Mouse (Mus musculus) intestine, embryonic 15.5 days (tissue): ENCODE results near the gene Adamts20. TPM values are rescaled to one million over a fixed set of nuclear protein-coding genes. Genes with fewer than 3 reads are reported as not detected.
A peak's percentile ranks its signal among the peaks of the same experiment; 100 is the strongest.
"Not testable (repeated sequence)": the region's sequence is repeated elsewhere in the genome, so short reads cannot be mapped to it uniquely, and the experiment has no call there.

Experiments
- ATAC-seq: fragments of 200-750 bp; cut with Nextera tagmentation; 2 replicates; pipeline ENCODE4 v1.8.0; 2017; ENCODE audit warnings: moderate TSS enrichment, moderate library complexity
- H3K27ac ChIP-seq: fragments of 300-500 bp; sonication (generic); 2 replicates; pipeline ENCODE4 v1.5.1; 2015; ENCODE audit warnings: mild to moderate bottlenecking, inconsistent platforms
- H3K27me3 ChIP-seq: fragments of 300-500 bp; sonication (generic); replicated peaks from 2 replicates; pipeline ENCODE4 v1.6.1; 2015; ENCODE audit warnings: inconsistent platforms
- H3K36me3 ChIP-seq: fragments of 300-500 bp; sonication (generic); 2 replicates; pipeline ENCODE4 v1.6.1; 2015; ENCODE audit warnings: inconsistent platforms
- H3K4me1 ChIP-seq: fragments of 300-500 bp; sonication (generic); replicated peaks from 2 replicates; pipeline ENCODE4 v1.6.1; 2015; ENCODE audit warnings: inconsistent platforms
- H3K4me2 ChIP-seq: fragments of 300-500 bp; sonication (generic); replicated peaks from 2 replicates; pipeline ENCODE4 v1.6.1; 2015; ENCODE audit warnings: mild to moderate bottlenecking, inconsistent platforms
- H3K4me3 ChIP-seq: fragments of 300-500 bp; sonication (generic); replicated peaks from 2 replicates; pipeline ENCODE4 v1.5.1; 2015; ENCODE audit warnings: inconsistent platforms
- H3K9ac ChIP-seq: fragments of 300-500 bp; sonication (generic); 2 replicates; pipeline ENCODE4 v1.6.1; 2015; ENCODE audit warnings: inconsistent platforms
- H3K9me3 ChIP-seq: fragments of 300-500 bp; sonication (generic); 2 replicates; pipeline ENCODE4 v1.6.1; 2016; ENCODE audit warnings: inconsistent platforms
- WGBS: fragments of 180-500 bp; shearing (Covaris S2); methylation state at CpG from one replicate; pipeline ENCODE4 v1.1.7; 2015; 5-methylcytosine and 5-hydroxymethylcytosine counted together
- polyA plus RNA-seq: library from polyadenylated mRNA; unstranded; fragments of >200 nt; fragmentation: Nextera tagmentation; extraction: Ambion mirVana; gene quantifications from 2 replicates; pipeline ENCODE4 v1.2.1, GENCODE M21; 2015

Adamts20 gene
- polyA plus RNA-seq, 1 experiment from 2014 or later = 2.2 TPM

DNA sequence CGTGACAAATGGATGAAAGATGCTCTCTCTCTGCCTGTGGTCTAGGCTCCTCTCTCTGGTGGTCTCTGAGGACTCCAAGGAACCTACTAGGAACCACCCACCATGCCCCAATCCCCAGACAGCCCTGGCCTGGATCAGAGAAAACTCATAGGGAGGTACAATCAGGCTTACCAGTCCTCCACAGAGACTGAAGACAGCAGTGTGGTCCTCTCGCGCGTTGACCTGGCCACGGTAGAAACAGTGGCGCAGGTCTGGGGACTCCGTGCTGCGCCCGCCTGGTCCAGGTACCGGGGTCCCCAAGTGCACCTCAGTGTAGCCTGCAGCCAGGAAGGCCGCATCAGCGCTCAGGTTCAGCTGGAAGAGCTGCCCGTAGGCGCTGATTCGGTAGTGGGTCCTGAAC is 62.2 kb downstream of the Adamts20 start:
- Histone ChIP-seq H3K4me1 (peaks cover 11% of the 10 kb centered on the region; the same call in 1 of the 2 replicates), H3K36me3 (no peaks in the 10 kb centered on the region), H3K27me3 (peaks cover 12% of the 10 kb centered on the region), H3K4me2 (peak overlapping the region; percentile 94), H3K27ac (no peak overlapping the region), H3K9me3 (no peaks in the 10 kb centered on the region), H3K4me3 (peak overlapping the region; percentile 59), H3K9ac (peak overlapping the region; percentile 58)
- 9% methylated on average over 15 of the region's 15 CpGs for WGBS
- ATAC-seq = peak; percentile 32; the same call in 1 of the 2 replicates

DNA sequence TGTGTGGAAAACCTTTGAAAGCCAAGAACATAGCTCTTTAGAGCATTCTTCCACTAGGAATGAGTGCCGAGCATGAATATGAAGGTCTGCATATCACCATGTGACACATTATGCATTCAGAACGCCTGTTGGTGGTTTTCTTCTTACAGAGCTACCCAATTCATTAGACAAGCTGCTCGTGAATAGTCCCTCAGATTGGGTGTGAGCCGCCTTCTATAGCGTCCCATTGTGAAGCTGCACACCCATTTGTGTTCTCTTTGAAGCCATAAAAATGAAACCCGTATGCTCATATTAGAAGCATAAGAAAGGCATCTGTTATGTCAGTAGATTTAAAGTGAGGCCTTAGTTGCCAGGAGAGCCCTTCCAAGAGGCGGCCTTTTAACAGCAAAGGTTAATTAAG is 72.5 kb downstream of the Adamts20 start:
- no peak overlapping the region for H3K9ac ChIP-seq
- 89% methylated on average over 7 of the region's 7 CpGs for whole genome bisulfite sequencing
- no peaks in the 10 kb centered on the region for H3K36me3 ChIP-seq
- H3K4me1 ChIP-seq = no peaks in the 10 kb centered on the region
- no peaks in the 10 kb centered on the region for H3K9me3 ChIP-seq
- no peak overlapping the region for H3K4me3 ChIP-seq
- no peak overlapping the region for H3K4me2 ChIP-seq
- no peak for ATAC-seq
- H3K27me3 ChIP-seq = no peaks in the 10 kb centered on the region
- no peak overlapping the region for H3K27ac ChIP-seq

DNA sequence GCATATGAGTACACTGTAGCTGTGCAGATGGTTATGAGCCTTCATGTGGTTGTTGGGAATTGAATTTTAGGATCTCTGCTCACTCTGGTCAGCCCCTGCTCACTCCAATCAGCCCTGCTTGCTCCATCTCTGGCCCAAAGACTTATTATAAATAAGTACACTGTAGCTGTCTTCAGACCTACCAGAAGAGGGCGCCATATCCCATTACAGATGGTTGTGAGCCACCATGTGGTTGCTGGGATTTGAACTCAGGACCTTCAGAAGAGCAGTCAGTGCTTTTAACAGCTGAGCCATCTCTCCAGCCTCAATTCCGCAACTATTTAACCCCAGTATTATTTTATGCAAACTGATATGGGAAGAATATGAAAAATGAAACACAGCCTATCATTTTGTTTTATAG is 75.1 kb downstream of the Adamts20 start:
- H3K27me3 ChIP-seq, H3K27ac ChIP-seq, H3K9me3 ChIP-seq, H3K4me2 ChIP-seq, H3K36me3 ChIP-seq, H3K9ac ChIP-seq, H3K4me3 ChIP-seq, H3K4me1 ChIP-seq, ATAC-seq: not testable (repeated sequence)
- WGBS = 73% methylated on average over 2 of the region's 2 CpGs

DNA sequence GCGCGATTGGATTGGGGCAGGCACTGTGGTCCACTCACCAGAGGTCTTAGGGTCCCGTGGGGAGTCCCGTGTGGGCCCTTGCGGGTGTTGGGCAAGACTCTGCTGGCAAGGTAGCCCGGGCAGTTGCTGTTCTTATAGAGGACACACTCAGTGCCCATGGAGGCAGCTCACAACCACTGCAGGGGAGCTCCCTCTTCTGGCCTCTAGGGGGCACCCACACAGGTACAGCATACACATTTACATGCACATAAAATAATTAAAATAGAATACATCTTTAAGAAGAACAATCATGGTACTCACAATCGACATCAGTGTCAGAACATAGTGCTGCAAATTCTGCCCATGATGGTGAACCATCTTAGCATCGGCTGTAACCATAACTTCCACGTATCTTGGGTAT is 85.8 kb downstream of the Adamts20 start:
- H3K27ac ChIP-seq = no peak overlapping the region
- H3K9ac ChIP-seq = no peak overlapping the region
- H3K4me3 ChIP-seq = no peak overlapping the region
- no peaks in the 10 kb centered on the region for H3K27me3 ChIP-seq
- no peaks in the 10 kb centered on the region for H3K4me1 ChIP-seq
- H3K4me2 ChIP-seq = no peak overlapping the region
- H3K9me3 ChIP-seq = no peaks in the 10 kb centered on the region
- H3K36me3 ChIP-seq = no peaks in the 10 kb centered on the region
- no peak for ATAC-seq
- 98% methylated on average over 7 of the region's 9 CpGs for WGBS

DNA sequence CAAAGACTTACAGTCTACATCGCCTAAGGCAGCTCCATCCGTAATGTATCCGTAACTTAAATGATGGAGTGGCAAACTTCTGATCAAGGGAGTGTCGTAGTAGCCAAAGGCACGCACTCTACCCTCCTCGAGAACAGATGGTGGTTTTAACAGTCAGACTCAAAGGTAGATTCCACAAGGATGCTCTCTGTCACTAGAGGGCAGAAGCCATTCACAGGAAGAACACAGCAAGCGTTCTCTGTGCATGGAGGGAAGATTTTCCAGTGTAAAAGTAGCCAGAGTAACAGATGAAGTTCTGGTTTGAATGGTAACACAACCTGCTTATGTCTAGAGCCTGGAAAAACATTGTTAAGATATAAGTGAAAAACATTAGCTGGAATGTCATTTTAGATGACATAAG is 92.7 kb downstream of the Adamts20 start:
- H3K4me3 ChIP-seq = no peak overlapping the region
- WGBS = 74% methylated on average over 7 of the region's 7 CpGs
- no peak for ATAC-seq
- no peaks in the 10 kb centered on the region for H3K9me3 ChIP-seq
- no peaks in the 10 kb centered on the region for H3K4me1 ChIP-seq
- no peak overlapping the region for H3K4me2 ChIP-seq
- no peak overlapping the region for H3K27ac ChIP-seq
- H3K9ac ChIP-seq = no peak overlapping the region
- no peaks in the 10 kb centered on the region for H3K27me3 ChIP-seq
- no peaks in the 10 kb centered on the region for H3K36me3 ChIP-seq

DNA sequence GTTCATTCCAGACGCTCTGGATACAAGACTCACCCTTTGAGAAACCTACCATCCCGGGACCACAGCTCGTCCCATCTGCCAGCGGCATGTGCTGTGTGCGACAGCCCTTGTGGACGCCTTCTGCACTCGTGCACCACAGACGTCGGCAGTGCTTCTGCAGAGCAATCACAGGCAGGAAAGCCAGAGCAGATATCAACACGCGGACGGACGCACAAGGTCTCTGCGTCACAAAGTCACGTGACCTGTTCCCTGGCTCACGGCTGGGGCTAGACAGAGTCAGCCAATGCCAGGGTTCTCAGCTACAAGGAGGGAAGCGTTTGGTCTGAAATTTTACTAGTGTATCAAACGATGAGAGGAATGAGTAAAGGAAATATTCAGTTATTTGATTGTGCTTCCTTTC is 116.2 kb downstream of the Adamts20 start:
- no peaks in the 10 kb centered on the region; the same call in 1 of the 2 replicates for H3K9me3 ChIP-seq
- H3K4me3 ChIP-seq = no peak overlapping the region
- no peak for ATAC-seq
- no peaks in the 10 kb centered on the region for H3K36me3 ChIP-seq
- 91% methylated on average over 18 of the region's 18 CpGs for WGBS
- H3K9ac ChIP-seq = no peak overlapping the region
- H3K4me2 ChIP-seq = no peak overlapping the region
- H3K27ac ChIP-seq = no peak overlapping the region
- no peaks in the 10 kb centered on the region for H3K4me1 ChIP-seq
- H3K27me3 ChIP-seq = no peaks in the 10 kb centered on the region

DNA sequence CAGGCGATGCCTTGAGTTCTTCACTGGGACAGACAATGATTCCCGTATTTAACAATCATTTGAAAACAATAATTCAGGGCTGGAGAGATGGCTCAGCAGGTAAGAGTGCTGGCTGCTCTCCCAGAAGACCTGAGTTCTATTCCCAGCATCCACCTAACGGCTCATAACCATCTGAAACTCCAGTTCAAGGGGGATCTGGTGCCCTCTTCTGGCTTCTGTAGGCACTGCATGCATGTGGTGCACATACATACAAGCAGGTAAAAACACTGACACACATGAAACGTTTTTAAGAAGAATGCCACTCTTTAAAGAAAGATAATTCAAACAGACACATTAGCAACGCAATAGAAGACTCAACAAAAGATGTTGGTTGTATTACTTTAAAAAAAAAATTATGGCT is 120.9 kb downstream of the Adamts20 start:
- Histone ChIP-seq H3K27ac (no peak overlapping the region), H3K4me1 (no peaks in the 10 kb centered on the region), H3K9me3 (no peaks in the 10 kb centered on the region; the same call in 1 of the 2 replicates), H3K4me3 (no peak overlapping the region), H3K36me3 (no peaks in the 10 kb centered on the region), H3K9ac (no peak overlapping the region), H3K27me3 (no peaks in the 10 kb centered on the region), H3K4me2 (no peak overlapping the region)
- WGBS = 87% methylated on average over 5 of the region's 5 CpGs
- ATAC-seq = no peak

DNA sequence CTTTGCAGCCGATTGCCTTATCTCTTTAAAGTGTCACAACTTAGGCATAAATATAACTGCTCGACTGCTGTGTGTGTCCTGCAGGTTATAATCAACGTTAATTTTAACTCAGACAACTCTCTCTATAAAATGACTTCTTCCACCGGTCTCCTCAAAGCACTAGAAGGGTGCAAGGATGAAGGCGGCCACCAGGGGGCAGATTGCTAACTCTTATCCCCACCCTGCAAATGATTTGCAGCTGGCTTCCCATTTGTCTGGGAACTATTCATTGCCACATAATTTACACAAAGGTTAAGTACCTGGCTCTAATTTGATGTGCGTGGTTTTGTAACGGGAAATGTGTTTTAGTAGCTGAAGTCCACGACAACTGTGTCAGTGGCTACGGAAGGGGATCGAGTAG is 122.9 kb downstream of the Adamts20 start:
- no peaks in the 10 kb centered on the region; the same call in 1 of the 2 replicates for H3K9me3 ChIP-seq
- no peaks in the 10 kb centered on the region for H3K27me3 ChIP-seq
- ATAC-seq = no peak
- no peaks in the 10 kb centered on the region for H3K36me3 ChIP-seq
- no peak overlapping the region for H3K4me2 ChIP-seq
- H3K4me3 ChIP-seq = no peak overlapping the region
- WGBS = 57% methylated on average over 10 of the region's 10 CpGs
- no peak overlapping the region for H3K27ac ChIP-seq
- no peaks in the 10 kb centered on the region for H3K4me1 ChIP-seq
- H3K9ac ChIP-seq = no peak overlapping the region

DNA sequence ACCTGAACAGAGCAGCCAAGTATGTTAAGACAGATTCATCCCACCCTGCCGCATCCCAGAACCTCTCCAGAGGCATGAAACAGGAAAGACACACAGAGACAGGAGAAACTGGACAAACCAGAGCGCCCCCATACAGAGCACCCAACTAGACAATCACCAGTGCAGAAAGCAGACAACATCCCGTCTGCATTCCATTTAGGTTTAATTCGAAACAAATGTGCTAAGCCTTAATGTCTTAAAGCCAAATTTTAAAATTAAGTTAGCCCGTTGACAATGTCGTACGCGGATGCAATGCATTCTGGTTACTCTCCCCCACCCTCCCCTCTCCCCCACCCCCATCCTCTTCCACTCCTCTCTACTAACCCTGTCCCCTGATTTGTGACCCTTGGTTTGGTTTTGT is 126.2 kb downstream of the Adamts20 start:
- no peaks in the 10 kb centered on the region for H3K36me3 ChIP-seq
- H3K4me1 ChIP-seq = no peaks in the 10 kb centered on the region
- no peak overlapping the region for H3K4me2 ChIP-seq
- H3K27ac ChIP-seq = no peak overlapping the region
- H3K27me3 ChIP-seq = no peaks in the 10 kb centered on the region
- whole genome bisulfite sequencing = 93% methylated on average over 8 of the region's 8 CpGs
- no peak for ATAC-seq
- no peaks in the 10 kb centered on the region for H3K9me3 ChIP-seq
- no peak overlapping the region for H3K4me3 ChIP-seq
- H3K9ac ChIP-seq = no peak overlapping the region

DNA sequence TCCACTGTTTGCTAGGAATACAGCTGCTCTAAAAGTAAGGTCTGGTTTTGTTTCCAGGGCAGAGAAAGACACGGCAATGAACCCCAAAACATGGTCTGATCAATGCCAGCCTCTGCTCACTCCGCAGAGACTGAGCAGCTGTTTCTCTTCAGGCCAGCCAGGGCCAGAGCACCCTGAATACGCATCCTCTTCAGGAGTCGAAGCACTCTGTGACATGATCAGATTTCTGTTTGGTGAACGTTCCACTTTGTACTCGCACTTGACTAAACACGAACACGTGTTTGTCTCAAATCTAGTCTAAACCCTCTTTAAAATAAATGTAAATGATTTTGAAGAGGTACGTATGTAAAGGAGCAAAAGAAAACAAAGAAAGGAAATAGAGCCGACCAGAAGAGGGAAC is 130.6 kb downstream of the Adamts20 start:
- Histone ChIP-seq H3K4me1 (no peaks in the 10 kb centered on the region), H3K9ac (no peak overlapping the region), H3K27ac (no peak overlapping the region), H3K27me3 (no peaks in the 10 kb centered on the region), H3K36me3 (no peaks in the 10 kb centered on the region), H3K4me2 (no peak overlapping the region), H3K9me3 (no peaks in the 10 kb centered on the region), H3K4me3 (no peak overlapping the region)
- ATAC-seq = no peak
- WGBS = 43% methylated on average over 10 of the region's 10 CpGs

DNA sequence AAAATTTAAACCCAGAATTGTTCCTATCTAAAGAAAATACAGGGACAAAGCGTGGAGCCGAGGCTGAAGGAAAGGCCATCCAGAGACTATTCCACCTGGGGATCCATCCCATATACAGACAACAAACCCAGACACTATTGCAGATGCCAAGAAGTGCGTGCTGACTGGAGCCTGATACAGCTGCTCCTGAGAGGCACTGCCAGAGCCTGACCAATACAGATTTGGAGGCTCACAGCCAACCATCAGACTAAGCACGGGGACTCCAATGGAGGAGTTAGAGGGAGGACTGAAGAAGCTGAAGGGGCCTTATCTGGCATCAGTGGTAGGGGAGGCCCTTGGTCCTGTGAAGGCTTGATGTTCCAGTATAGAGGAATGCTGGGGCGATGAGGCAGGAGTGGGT is 138.6 kb downstream of the Adamts20 start:
- Histone ChIP-seq H3K9ac (no peak overlapping the region), H3K9me3 (no peaks in the 10 kb centered on the region), H3K4me1 (0 out of 2 replicates have a peak, but pooled peaks cover 2% of the 10 kb centered on the region), H3K27ac (no peak overlapping the region), H3K27me3 (no peaks in the 10 kb centered on the region), H3K4me3 (no peak overlapping the region), H3K4me2 (no peak overlapping the region), H3K36me3 (no peaks in the 10 kb centered on the region)
- 87% methylated on average over 5 of the region's 5 CpGs for WGBS
- no peak for ATAC-seq

DNA sequence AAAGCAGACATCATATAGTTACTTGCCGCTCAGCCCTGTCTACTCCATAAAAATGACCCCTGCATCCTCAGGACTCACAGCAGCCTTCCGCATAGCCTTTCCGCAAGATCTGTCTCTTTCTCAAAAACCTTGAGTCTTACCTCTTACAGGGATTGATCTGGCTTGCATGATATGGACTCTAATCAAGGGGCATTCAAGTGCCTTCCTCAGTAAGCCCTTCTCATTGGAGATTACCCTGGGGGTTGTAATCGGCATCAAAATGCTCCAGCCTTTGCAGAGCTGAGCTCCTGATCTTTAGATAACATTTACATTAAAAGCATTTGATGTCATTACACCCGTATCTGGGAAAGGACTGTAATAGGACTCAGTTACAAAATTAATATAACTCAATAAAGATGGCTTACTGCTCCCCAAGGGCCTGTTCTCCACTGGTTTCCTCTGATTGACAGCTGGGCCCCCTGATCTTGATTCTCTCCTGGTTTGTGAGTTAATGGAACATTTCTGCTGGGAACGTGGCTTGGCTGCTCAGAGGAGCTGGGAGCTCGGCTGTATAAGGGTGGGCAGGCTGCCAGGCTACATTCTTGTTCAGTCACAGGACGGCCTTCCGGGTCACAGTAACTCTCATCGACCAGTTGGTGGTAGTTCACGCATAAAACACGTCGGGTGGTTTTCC is 139.6 kb downstream of the Adamts20 start:
- 62% methylated on average over 13 of the region's 13 CpGs for WGBS
- no peak overlapping the region for H3K9ac ChIP-seq
- H3K4me2 ChIP-seq = no peak overlapping the region
- H3K27ac ChIP-seq = no peak overlapping the region
- no peaks in the 10 kb centered on the region for H3K36me3 ChIP-seq
- H3K4me1 ChIP-seq = 0 out of 2 replicates have a peak, but pooled peaks cover 2% of the 10 kb centered on the region
- H3K27me3 ChIP-seq = no peaks in the 10 kb centered on the region
- H3K9me3 ChIP-seq = no peaks in the 10 kb centered on the region
- H3K4me3 ChIP-seq = no peak overlapping the region
- ATAC-seq = 0 out of 2 replicates have a peak, but pooled peaks have one; percentile 55

DNA sequence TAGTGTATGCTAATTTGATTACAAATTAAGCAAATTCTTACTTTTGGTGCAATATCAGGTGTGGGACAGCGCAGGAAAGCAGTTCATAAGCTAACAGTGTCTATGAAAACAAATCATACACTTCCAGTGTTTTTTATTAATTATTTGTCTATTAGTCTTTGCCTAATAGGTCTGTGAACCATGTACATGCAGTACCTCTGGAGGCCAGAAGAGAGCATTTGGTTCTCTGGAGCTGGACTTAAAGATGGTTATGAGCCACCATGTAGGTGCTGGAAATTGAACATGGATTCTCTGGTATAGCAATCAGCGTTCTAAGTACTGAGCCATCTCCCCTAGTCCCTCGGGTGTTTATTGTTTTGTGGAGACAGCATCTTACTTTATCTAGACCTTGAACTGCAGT is 149.0 kb downstream of the Adamts20 start:
- Histone ChIP-seq H3K4me3 (no peak overlapping the region), H3K9me3 (no peaks in the 10 kb centered on the region), H3K4me2 (no peak overlapping the region), H3K27me3 (no peaks in the 10 kb centered on the region), H3K36me3 (no peaks in the 10 kb centered on the region), H3K4me1 (no peaks in the 10 kb centered on the region), H3K27ac (no peak overlapping the region), H3K9ac (no peak overlapping the region)
- ATAC-seq = no peak
- WGBS = 88% methylated on average over 3 of the region's 3 CpGs
